Mouse (Mus musculus) E14TG2a.4 (cell line): ENCODE measurements around the gene Aldh2.

Experiments
- H3K27me3 ChIP-seq: 2 replicates; pipeline ENCODE4 v1.6.1; 2014; ENCODE audit warnings: low read length, control low read depth; ENCODE audit not compliant: insufficient read depth
- H3K36me3 ChIP-seq: 2 replicates; pipeline ENCODE4 v1.6.1; 2014; ENCODE audit warnings: low read length, control low read depth; ENCODE audit not compliant: insufficient read depth
- H3K4me1 ChIP-seq: replicated peaks from 2 replicates; pipeline ENCODE4 v1.6.1; 2014; ENCODE audit warnings: low read depth, low read length, control low read depth
- H3K4me3 ChIP-seq: replicated peaks from 2 replicates; pipeline ENCODE4 v1.5.1; 2014; ENCODE audit warnings: mild to moderate bottlenecking, low read length
- H3K9me3 ChIP-seq: 2 replicates; pipeline ENCODE4 v1.6.1; 2014; ENCODE audit warnings: low read length, control low read depth
- CTCF ChIP-seq: conservative IDR thresholded peaks from 2 replicates; pipeline ENCODE4 v1.5.1; 2014; ENCODE audit warnings: low read length
- NANOG ChIP-seq: IDR thresholded peaks from 2 replicates; pipeline ENCODE4 v1.6.1; 2014; ENCODE audit warnings: borderline replicate concordance, low read length, mixed read lengths
- POU5F1 ChIP-seq: IDR thresholded peaks from 2 replicates; pipeline ENCODE4 v1.6.1; 2014; ENCODE audit warnings: low read length, borderline replicate concordance

The Aldh2 gene

DNA sequence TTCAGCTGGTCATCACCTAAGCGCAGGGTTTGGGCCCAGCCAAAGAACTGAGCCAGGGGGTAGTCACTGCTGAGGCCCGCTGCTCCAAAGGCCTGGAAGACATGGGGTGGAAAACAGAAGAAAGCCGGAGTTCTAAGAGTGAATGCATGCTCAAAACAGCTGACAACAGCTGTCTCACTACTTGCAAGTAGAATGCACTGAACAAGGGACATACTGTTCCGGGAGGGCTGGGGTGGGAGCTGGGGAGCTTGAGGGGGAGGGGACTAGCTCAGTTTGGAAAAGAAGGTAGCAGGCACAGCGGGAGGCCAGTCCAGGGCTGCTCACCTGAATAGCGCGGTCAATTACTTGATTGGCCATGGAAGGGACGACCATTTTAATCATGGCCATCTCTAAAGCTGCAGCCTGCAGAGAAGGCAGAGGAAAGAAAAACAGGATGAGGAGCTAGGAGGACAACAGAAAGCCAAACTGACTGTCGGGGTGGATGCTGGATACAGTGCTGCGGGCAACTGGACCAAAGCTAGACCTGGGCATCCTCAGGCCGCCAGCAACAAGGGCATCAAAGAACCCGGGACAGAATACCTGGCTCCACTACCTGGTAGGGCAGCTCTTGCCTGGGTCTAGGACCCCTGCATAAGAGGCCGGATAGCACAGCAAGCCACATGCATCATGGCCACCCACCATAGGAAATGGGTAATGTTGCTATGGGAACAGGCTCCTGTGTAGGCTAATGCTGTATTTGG lies 5.4 kb upstream of the Aldh2 start:
- Histone ChIP-seq H3K36me3 (no peaks in the 10 kb centered on the region), H3K4me3 (no peak overlapping the region), H3K4me1 (peaks cover 62% of the 10 kb centered on the region), H3K9me3 (no peaks in the 10 kb centered on the region), H3K27me3 (no peaks in the 10 kb centered on the region)
- TF ChIP-seq NANOG (no peak), CTCF (no peak), POU5F1 (no peak)

DNA sequence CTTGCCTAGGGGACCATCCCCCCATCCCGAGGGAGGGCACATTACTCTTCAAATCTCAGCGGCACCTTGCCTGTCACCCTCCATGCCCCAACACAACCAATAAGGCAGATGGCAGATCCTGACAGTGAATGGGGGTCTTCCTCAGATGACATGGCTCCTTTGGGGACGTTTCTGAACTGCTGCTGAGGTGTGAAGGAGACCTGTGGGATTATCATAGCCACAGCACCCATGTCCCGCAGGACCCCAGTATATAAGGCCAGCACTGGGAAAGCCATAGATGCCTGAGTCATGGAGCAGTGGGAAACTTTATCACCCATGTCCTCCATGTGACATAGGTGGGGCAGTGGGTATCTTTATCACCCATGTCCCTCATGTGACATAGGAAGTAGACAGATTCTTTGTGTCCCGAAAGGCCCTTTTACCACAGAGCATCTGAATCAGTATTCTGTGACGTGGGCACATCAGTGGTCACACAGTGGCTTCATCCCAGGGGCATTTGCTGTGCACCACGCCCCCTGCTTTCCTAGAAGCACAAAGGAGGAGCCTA lies 4.4 kb upstream of the Aldh2 start:
- Histone ChIP-seq H3K4me3 (no peak overlapping the region), H3K36me3 (no peaks in the 10 kb centered on the region)
- TF ChIP-seq POU5F1 (no peak), NANOG (no peak), CTCF (no peak)

GRCm38 (mm10) chr5:121597332-121597731 lies 3.7 kb upstream of the Aldh2 start:
- H3K4me1 ChIP-seq, result peaks cover 73% of the 10 kb centered on the region
- no peaks in the 10 kb centered on the region for H3K27me3 ChIP-seq
- H3K36me3 ChIP-seq, result no peaks in the 10 kb centered on the region
- TF ChIP-seq NANOG, result no peak
- TF ChIP-seq CTCF, result no peak
- no peak for TF ChIP-seq POU5F1
- H3K9me3 ChIP-seq, result no peaks in the 10 kb centered on the region
- H3K4me3 ChIP-seq, result no peak overlapping the region

More for the DNA sequence above, 4.4 kb upstream of the Aldh2 start:
- no peaks in the 10 kb centered on the region for H3K9me3 ChIP-seq
- no peaks in the 10 kb centered on the region for H3K27me3 ChIP-seq
- peaks cover 67% of the 10 kb centered on the region for H3K4me1 ChIP-seq

- Histone ChIP-seq H3K9me3 (no peaks in the 10 kb centered on the region), H3K27me3 (no peaks in the 10 kb centered on the region), H3K4me3 (no peak overlapping the region), H3K4me1 (peaks cover 77% of the 10 kb centered on the region), H3K36me3 (peaks cover 9% of the 10 kb centered on the region)
- TF ChIP-seq NANOG (no peak), POU5F1 (no peak), CTCF (no peak)
Observed at GRCm38 (mm10) chr5:121596226-121596625, 2.6 kb upstream of the Aldh2 start.

DNA sequence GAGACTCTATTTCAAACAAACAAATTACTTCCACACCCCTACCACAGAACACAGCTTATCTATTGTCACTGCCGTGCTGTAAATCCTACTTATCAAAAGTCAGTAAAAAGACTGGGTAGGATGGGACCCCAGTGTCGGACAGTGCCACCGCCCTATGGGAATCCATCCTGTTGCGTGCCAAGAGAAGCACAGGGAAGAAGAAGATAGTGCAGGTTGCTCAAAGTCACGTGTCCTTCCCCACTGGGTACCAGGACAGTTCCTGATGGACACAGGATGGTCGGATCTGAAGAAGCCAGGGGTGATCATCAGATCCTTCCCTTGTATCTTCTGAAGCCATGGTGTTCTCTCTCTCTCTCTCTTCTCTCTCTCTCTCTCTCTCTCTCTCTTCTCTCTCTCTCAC lies 2.1 kb upstream of the Aldh2 start:
- Histone ChIP-seq H3K4me1 (peaks cover 76% of the 10 kb centered on the region), H3K9me3 (no peaks in the 10 kb centered on the region), H3K36me3 (peaks cover 14% of the 10 kb centered on the region), H3K4me3 (no peak overlapping the region), H3K27me3 (no peaks in the 10 kb centered on the region)
- TF ChIP-seq CTCF (no peak), NANOG (no peak), POU5F1 (no peak)

DNA sequence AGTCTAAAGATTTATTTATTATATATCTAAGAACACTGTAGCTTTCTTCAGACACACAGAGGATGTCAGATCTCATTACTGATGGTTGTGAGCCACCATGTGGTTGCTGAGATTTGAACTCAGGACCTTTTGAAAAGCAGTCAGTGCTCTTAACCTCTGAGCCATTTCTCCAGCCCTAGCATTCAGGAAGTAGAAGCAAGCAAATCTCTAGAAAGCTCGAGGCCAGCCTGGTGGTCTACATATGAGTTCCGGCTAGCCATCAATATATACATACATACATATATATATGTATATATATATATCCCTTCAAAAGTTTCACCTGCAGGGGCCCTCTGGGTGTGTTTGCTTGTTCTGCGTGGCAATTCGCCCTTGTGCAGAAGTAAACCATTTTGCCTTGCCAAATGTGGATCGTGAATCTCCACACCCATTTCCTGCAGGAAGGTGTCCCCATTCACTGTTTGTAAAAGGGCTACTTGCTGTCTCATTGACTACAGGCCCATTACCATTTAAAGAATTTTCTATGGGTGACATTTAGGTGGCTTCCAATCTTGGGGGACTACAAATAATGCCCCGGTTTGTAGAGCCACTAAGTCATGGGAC lies 1.2 kb upstream of the Aldh2 start:
- H3K4me3 ChIP-seq, result no peak overlapping the region
- H3K4me1 ChIP-seq, result peaks cover 77% of the 10 kb centered on the region
- no peaks in the 10 kb centered on the region for H3K27me3 ChIP-seq
- peaks cover 23% of the 10 kb centered on the region for H3K36me3 ChIP-seq
- no peak for TF ChIP-seq CTCF
- no peak for TF ChIP-seq NANOG
- no peak for TF ChIP-seq POU5F1
- H3K9me3 ChIP-seq, result no peaks in the 10 kb centered on the region

GRCm38 (mm10) chr5:121592816-121593407 lies 712 bp downstream of the Aldh2 start:
- peaks cover 75% of the 10 kb centered on the region for H3K4me1 ChIP-seq
- TF ChIP-seq POU5F1 (no peak), NANOG (no peak)
- H3K36me3 ChIP-seq, result peaks cover 39% of the 10 kb centered on the region
- no peaks in the 10 kb centered on the region for H3K9me3 ChIP-seq
- no peaks in the 10 kb centered on the region for H3K27me3 ChIP-seq
- H3K4me3 ChIP-seq, result peak overlapping the region; percentile 89

DNA sequence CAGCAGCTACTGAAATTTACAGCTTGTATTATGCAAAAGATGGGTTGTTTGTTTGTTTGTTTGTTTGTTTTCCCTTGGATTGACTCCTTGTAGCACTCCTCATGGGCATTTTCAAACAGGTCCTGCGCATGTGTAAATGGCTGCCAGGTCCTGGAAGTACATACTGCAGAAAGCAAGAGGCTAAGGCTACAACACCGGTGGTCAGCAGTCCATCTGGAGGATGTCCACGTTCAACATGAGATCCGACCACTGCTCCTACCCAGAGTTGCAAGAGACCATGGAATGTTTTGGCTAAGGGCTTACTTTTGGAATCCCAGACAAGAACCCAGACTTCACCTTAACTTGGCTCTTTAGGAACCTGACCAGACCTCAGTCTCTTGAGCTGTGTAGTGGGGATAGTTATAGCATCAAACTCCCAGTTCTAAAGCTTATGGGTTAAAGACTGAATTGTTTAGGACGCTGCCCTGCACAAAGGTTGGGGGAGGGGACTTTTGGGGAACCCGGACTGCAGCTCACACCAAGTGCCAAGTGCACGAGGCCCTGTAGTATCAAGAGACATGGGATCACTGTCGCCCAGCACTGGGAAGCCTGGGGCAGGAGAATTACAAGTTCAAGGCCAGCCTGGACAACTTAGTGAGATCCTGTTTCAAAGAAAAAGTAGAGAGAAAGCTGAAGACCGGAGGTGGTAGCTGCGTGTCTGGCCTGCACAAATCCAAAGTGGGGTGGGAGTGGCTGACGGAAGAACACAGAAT lies 1.4 kb downstream of the Aldh2 start:
- H3K27me3 ChIP-seq, result no peaks in the 10 kb centered on the region
- H3K4me1 ChIP-seq, result peaks cover 75% of the 10 kb centered on the region
- no peak for TF ChIP-seq POU5F1
- no peak for TF ChIP-seq NANOG
- no peak for TF ChIP-seq CTCF

More for the DNA sequence above, 1.4 kb downstream of the Aldh2 start:
- peak overlapping the region; percentile 89 for H3K4me3 ChIP-seq
- H3K9me3 ChIP-seq, result no peaks in the 10 kb centered on the region
- peaks cover 40% of the 10 kb centered on the region for H3K36me3 ChIP-seq
